Mouse (Mus musculus) cortical plate, adult 2 months (tissue): ENCODE results near the gene Lmbr1l. TPM values are rescaled to one million over a fixed set of nuclear protein-coding genes. Genes with fewer than 3 reads are reported as not detected.
"Not testable (repeated sequence)": the region's sequence is repeated elsewhere in the genome, so short reads cannot be mapped to it uniquely, and the experiment has no call there.

ENCODE experiments used
- H3K27ac ChIP-seq: fragments of 200-500 bp; 2 replicates; pipeline ENCODE4 v1.5.1; 2012; ENCODE audit warnings: low read length, control low read depth, inconsistent platforms; ENCODE audit not compliant: insufficient read depth
- H3K4me1 ChIP-seq: fragments of 200-500 bp; 2 replicates; pipeline ENCODE4 v1.6.1; 2011; ENCODE audit warnings: low read length; ENCODE audit not compliant: control insufficient read depth, insufficient read depth
- H3K4me3 ChIP-seq: fragments of 200-500 bp; 2 replicates; pipeline ENCODE4 v1.5.1; 2011; ENCODE audit warnings: mild to moderate bottlenecking, low read length, control low read depth; ENCODE audit not compliant: insufficient read depth
- CTCF ChIP-seq: fragments of 200-500 bp; IDR thresholded peaks from 2 replicates; pipeline ENCODE4 v1.5.1; 2011; ENCODE audit warnings: mild to moderate bottlenecking, control low read depth, low read length; ENCODE audit not compliant: insufficient read depth; ENCODE audit errors: extremely low read depth
- POLR2A ChIP-seq: fragments of 200-500 bp; IDR thresholded peaks from 2 replicates; pipeline ENCODE4 v1.6.1; 2011; ENCODE audit warnings: mild to moderate bottlenecking, low read length, control low read depth; ENCODE audit not compliant: insufficient read depth; ENCODE audit errors: extremely low read depth
- polyA plus RNA-seq: library from polyadenylated mRNA; depleted of rRNA; stranded (reverse); fragments of >200 nt; gene quantifications from 2 replicates; pipeline ENCODE4 v1.2.3, GENCODE M21; 2012

The Lmbr1l gene
- polyA plus RNA-seq, 1 experiment, result 27.1 TPM

GRCm38 (mm10) chr15:98952751-98953400 is 34.8 kb upstream of the Lmbr1l start:
- no peak for TF ChIP-seq CTCF
- H3K4me3 ChIP-seq, result peak overlapping the region; percentile 66
- peak overlapping the region; percentile 97 for H3K27ac ChIP-seq
- peaks cover 2% of the 10 kb centered on the region; the same call in 1 of the 2 replicates for H3K4me1 ChIP-seq

GRCm38 (mm10) chr15:98952063-98952455 is 34.0 kb upstream of the Lmbr1l start:
- TF ChIP-seq CTCF, result no peak
- TF ChIP-seq POLR2A, result no peak
- H3K4me3 ChIP-seq, result peak overlapping the region; percentile 66
- H3K27ac ChIP-seq, result peak overlapping the region; percentile 55; the same call in 1 of the 2 replicates
- H3K4me1 ChIP-seq, result peaks cover 2% of the 10 kb centered on the region; the same call in 1 of the 2 replicates

- H3K4me1 ChIP-seq, H3K27ac ChIP-seq: not testable (repeated sequence)
- H3K4me3 ChIP-seq, result peak overlapping the region; percentile 66
Measured at GRCm38 (mm10) chr15:98951122-98952062, 33.4 kb upstream of the Lmbr1l start.

- Histone ChIP-seq H3K4me3 (no peak overlapping the region), H3K4me1 (peaks cover 2% of the 10 kb centered on the region; the same call in 1 of the 2 replicates), H3K27ac (no peak overlapping the region)
- TF ChIP-seq POLR2A (peak; percentile 39; the same call in 1 of the 2 replicates), CTCF (no peak)
Measured at GRCm38 (mm10) chr15:98949607-98949892, 31.5 kb upstream of the Lmbr1l start.

- Histone ChIP-seq H3K4me1 (peaks cover 1% of the 10 kb centered on the region; the same call in 1 of the 2 replicates), H3K27ac (no peak overlapping the region), H3K4me3 (no peak overlapping the region)
- TF ChIP-seq CTCF, result no peak
- peak; percentile 39; the same call in 1 of the 2 replicates for TF ChIP-seq POLR2A
Measured at GRCm38 (mm10) chr15:98948857-98949606, 31.0 kb upstream of the Lmbr1l start.

GRCm38 (mm10) chr15:98948382-98948781 is 30.4 kb upstream of the Lmbr1l start:
- no peak for TF ChIP-seq POLR2A
- TF ChIP-seq CTCF, result no peak
- no peaks in the 10 kb centered on the region for H3K4me1 ChIP-seq
- H3K4me3 ChIP-seq, result no peak overlapping the region
- no peak overlapping the region for H3K27ac ChIP-seq

GRCm38 (mm10) chr15:98947884-98948283 is 29.9 kb upstream of the Lmbr1l start:
- Histone ChIP-seq H3K4me3 (no peak overlapping the region), H3K4me1 (no peaks in the 10 kb centered on the region), H3K27ac (no peak overlapping the region)
- TF ChIP-seq CTCF, result no peak
- TF ChIP-seq POLR2A, result no peak

- Histone ChIP-seq H3K4me3 (no peak overlapping the region), H3K27ac (no peak overlapping the region), H3K4me1 (no peaks in the 10 kb centered on the region; the same call in 1 of the 2 replicates)
- TF ChIP-seq CTCF (no peak), POLR2A (no peak)
Measured at GRCm38 (mm10) chr15:98943133-98943532, 25.1 kb upstream of the Lmbr1l start.

GRCm38 (mm10) chr15:98942081-98942480 is 24.1 kb upstream of the Lmbr1l start:
- H3K4me1 ChIP-seq, result no peaks in the 10 kb centered on the region; the same call in 1 of the 2 replicates
- no peak overlapping the region for H3K27ac ChIP-seq
- TF ChIP-seq POLR2A, result no peak
- TF ChIP-seq CTCF, result no peak
- no peak overlapping the region for H3K4me3 ChIP-seq
